Mouse (Mus musculus) forebrain, embryonic 13.5 days (tissue): ENCODE data around the gene Tsn. TPM values are rescaled to one million over a fixed set of nuclear protein-coding genes. Genes with fewer than 3 reads are reported as not detected.

Experiments
- ATAC-seq: fragments of 200-750 bp; cut with Nextera tagmentation; 2 replicates; pipeline ENCODE4 v1.8.0; 2017
- H3K27ac ChIP-seq: fragments of 300-500 bp; sonication (generic); 2 replicates; pipeline ENCODE4 v1.5.1; 2015; ENCODE audit warnings: inconsistent platforms, mild to moderate bottlenecking, moderate library complexity
- H3K27me3 ChIP-seq: fragments of 300-500 bp; sonication (generic); 2 replicates; pipeline ENCODE4 v1.6.1; 2015; ENCODE audit warnings: mild to moderate bottlenecking, inconsistent platforms
- H3K36me3 ChIP-seq: fragments of 300-500 bp; sonication (generic); 2 replicates; pipeline ENCODE4 v1.6.1; 2015; ENCODE audit warnings: mild to moderate bottlenecking, inconsistent platforms; ENCODE audit not compliant: poor library complexity, severe bottlenecking
- H3K4me1 ChIP-seq: fragments of 300-500 bp; sonication (generic); 2 replicates; pipeline ENCODE4 v1.6.1; 2015; ENCODE audit warnings: inconsistent platforms
- H3K4me2 ChIP-seq: fragments of 300-500 bp; sonication (generic); 2 replicates; pipeline ENCODE4 v1.6.1; 2015; ENCODE audit warnings: inconsistent platforms, mild to moderate bottlenecking, moderate library complexity
- H3K4me3 ChIP-seq: fragments of 300-500 bp; sonication (generic); 2 replicates; pipeline ENCODE4 v1.5.1; 2015; ENCODE audit warnings: mild to moderate bottlenecking, inconsistent platforms
- H3K9ac ChIP-seq: fragments of 300-500 bp; sonication (generic); 2 replicates; pipeline ENCODE4 v1.6.1; 2015; ENCODE audit warnings: mild to moderate bottlenecking, inconsistent platforms
- H3K9me3 ChIP-seq: fragments of 300-500 bp; sonication (generic); replicated peaks from 2 replicates; pipeline ENCODE4 v1.6.1; 2016; ENCODE audit warnings: inconsistent platforms
- WGBS: fragments of 180-500 bp; shearing (Covaris S2); methylation state at CpG from one replicate; pipeline ENCODE4 v1.1.7; 2015; 5-methylcytosine and 5-hydroxymethylcytosine counted together
- polyA plus RNA-seq: library from polyadenylated mRNA; unstranded; fragments of >200 nt; fragmentation: Nextera tagmentation; extraction: Ambion mirVana; gene quantifications from 2 replicates; pipeline ENCODE4 v1.2.1, GENCODE M21; 2015

The Tsn gene
- polyA plus RNA-seq, 1 experiment from 2014 or later = 500 TPM

DNA sequence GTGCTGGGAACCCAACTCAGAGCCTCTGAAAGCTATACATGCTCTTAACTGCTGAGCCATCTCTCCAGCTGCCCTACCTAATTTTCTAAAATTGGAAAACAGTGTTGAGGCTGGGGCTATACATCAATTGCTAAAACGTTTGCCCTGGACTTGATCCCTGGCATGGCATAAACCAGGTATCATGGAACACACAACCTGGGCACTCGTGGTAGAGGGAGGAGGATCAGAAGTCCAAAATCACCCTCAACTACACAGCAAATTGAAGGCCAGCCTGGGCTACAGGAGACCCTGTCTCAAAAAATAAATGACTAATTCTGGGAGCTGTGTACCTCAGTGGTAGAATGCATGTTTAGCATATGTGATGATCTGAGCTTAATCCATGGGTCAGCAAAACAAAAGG, 13.8 kb downstream of the Tsn start:
- H3K36me3 ChIP-seq = peaks cover 85% of the 10 kb centered on the region
- ATAC-seq = no peak

DNA sequence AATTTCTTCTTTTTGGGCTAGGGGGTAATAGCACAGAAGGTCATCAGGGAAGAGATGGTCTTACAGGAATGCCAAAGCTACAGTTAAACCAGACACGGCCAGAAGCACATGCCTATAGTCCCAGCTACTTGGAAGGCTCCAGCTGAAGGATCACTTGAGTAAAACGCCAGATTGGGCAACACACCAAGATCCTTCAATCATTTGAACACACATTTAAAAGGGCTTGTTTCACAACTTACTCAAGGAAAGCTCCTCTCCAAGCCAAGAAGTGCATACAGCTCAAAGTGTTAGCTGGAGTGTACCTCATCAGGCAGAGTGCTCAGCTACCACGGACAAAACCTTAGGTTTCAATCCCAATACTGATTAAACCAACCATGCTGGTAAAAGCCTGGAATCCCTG, 14.9 kb downstream of the Tsn start:
- peaks cover 74% of the 10 kb centered on the region for H3K36me3 ChIP-seq
- H3K27me3 ChIP-seq = no peaks in the 10 kb centered on the region
- H3K9ac ChIP-seq = no peak overlapping the region
- no peaks in the 10 kb centered on the region for H3K4me1 ChIP-seq
- no peak for ATAC-seq
- WGBS = 85% methylated on average over 3 of the region's 3 CpGs
- H3K4me2 ChIP-seq = no peak overlapping the region
- no peaks in the 10 kb centered on the region for H3K9me3 ChIP-seq
- no peak overlapping the region for H3K4me3 ChIP-seq
- no peak overlapping the region for H3K27ac ChIP-seq

More for the DNA sequence above, 13.8 kb downstream of the Tsn start:
- Histone ChIP-seq H3K4me2 (no peak overlapping the region), H3K4me1 (no peaks in the 10 kb centered on the region), H3K27ac (no peak overlapping the region), H3K9me3 (no peaks in the 10 kb centered on the region), H3K27me3 (no peaks in the 10 kb centered on the region), H3K4me3 (no peak overlapping the region), H3K9ac (no peak overlapping the region)
- whole genome bisulfite sequencing = 95% methylated on average over 2 of the region's 2 CpGs

DNA sequence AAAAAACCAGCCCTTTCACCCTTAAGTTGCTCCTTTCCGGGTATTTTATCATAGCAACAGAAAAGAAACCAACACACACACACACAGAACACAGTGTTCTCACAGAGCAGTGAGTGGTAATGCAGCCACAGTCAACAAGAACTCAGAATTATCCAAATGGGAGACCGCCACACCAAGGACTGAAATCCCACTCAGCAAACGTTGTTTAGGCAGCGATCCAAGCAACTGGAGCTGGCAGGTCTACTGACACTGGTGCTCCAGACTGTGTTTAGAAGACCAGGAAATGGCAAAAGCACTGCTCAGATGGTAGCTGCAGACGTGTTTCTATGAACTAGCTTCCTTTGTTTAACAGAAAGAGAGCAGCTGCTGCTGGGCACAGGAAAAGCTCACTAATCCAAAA, 16.7 kb downstream of the Tsn start:
- no peak overlapping the region for H3K27ac ChIP-seq
- H3K9ac ChIP-seq = no peak overlapping the region
- H3K4me3 ChIP-seq = no peak overlapping the region
- no peaks in the 10 kb centered on the region for H3K9me3 ChIP-seq
- no peaks in the 10 kb centered on the region for H3K4me1 ChIP-seq
- no peak for ATAC-seq
- peaks cover 57% of the 10 kb centered on the region for H3K36me3 ChIP-seq
- H3K4me2 ChIP-seq = no peak overlapping the region
- no peaks in the 10 kb centered on the region for H3K27me3 ChIP-seq
- 69% methylated on average over 5 of the region's 5 CpGs for WGBS

DNA sequence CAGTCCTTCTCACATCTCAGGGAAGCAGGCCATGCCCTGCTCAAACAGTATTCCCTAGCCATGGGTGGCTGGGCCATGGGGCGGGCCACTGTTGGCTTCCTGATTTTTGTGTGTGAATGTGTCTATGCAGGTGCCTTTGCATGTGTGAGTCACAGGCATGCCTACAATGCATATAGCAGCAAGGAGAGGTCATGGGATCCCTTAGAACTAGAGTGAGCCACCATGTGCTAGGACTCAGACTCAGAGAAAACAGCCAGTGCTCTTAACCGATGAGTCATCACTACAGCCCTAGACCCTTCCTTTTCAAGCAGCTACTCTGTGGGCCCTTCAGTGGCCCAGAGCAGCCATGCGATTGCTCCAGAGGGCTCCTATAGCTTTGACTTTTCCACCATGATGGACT, 17.3 kb downstream of the Tsn start:
- Histone ChIP-seq H3K9me3 (no peaks in the 10 kb centered on the region), H3K36me3 (peaks cover 50% of the 10 kb centered on the region), H3K4me2 (no peak overlapping the region), H3K4me3 (no peak overlapping the region), H3K4me1 (no peaks in the 10 kb centered on the region), H3K9ac (no peak overlapping the region), H3K27me3 (no peaks in the 10 kb centered on the region), H3K27ac (no peak overlapping the region)
- ATAC-seq = no peak
- 96% methylated on average over 3 of the region's 3 CpGs for WGBS

DNA sequence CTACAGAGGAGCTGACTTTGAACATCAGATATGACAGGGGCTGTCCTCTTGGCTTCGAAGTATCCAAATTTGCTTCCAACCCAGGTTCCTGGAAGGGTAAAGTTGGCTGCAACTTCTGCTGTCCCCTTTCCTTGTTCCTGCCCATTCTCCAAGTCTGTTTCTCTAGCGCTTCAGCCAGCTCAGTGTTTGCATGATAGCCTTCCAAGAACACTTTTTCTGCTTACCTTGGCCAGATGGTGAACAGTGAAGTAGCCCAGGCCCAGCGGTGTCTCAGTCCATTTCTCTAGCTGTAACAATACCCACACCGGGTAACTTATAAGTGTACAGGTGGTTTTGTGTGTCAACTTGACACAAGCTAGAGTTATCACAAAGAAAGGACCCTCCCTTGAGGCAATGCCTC, 19.2 kb downstream of the Tsn start:
- H3K9me3 ChIP-seq = no peaks in the 10 kb centered on the region
- no peak for ATAC-seq
- H3K4me3 ChIP-seq = no peak overlapping the region
- no peak overlapping the region for H3K4me2 ChIP-seq
- 87% methylated on average over 4 of the region's 4 CpGs for WGBS
- no peak overlapping the region for H3K9ac ChIP-seq
- no peaks in the 10 kb centered on the region for H3K27me3 ChIP-seq
- no peak overlapping the region for H3K27ac ChIP-seq
- no peaks in the 10 kb centered on the region for H3K4me1 ChIP-seq
- H3K36me3 ChIP-seq = peaks cover 31% of the 10 kb centered on the region

DNA sequence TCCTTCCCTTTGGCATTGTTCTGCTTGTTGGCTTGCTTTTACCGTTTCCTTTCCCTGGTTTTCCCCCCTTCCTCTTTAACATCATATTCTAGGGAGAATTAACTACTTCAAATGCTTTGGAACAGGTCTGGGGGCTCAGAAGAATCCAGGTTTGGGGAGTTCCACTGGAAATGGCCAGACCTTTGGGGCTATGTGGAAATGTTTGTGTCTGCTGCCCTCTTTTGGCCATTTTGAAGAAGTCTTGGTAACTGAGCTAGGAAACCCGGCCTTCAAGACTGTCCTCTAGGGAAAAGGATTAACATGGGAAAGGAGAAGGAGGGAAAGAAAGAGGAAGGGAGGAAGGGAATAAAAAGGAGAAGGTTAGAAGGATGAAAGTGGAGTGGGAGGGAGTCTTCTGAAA, 36.4 kb downstream of the Tsn start:
- Histone ChIP-seq H3K4me3 (no peak overlapping the region), H3K4me2 (no peak overlapping the region), H3K36me3 (no peaks in the 10 kb centered on the region), H3K4me1 (no peaks in the 10 kb centered on the region), H3K27me3 (no peaks in the 10 kb centered on the region), H3K9me3 (no peaks in the 10 kb centered on the region), H3K27ac (no peak overlapping the region), H3K9ac (no peak overlapping the region)
- 21% methylated on average over 2 of the region's 2 CpGs for WGBS
- ATAC-seq = peak; percentile 62; the same call in 1 of the 2 replicates

DNA sequence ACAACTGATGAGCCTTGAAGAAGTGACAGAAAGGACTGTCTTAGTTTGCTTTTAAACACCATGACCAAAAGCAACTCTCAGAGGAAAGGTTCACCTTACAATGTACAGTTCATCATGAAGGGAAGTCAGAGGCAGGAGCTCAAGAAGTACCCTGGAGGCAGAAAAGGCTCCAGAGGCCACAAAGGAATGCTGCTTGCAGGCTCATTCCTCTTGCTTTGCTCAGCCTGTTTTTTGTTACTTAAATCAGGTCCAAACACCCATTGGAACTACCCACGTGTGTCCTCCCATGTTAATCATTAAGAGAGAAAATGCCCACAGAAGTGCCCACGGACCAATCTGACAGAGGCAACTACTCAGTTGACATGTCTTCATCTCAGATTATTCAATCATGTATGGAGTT, 59.6 kb downstream of the Tsn start:
- Histone ChIP-seq H3K4me3 (no peak overlapping the region), H3K4me1 (no peaks in the 10 kb centered on the region), H3K36me3 (no peaks in the 10 kb centered on the region), H3K27me3 (no peaks in the 10 kb centered on the region), H3K9me3 (peaks cover 7% of the 10 kb centered on the region; the same call in 1 of the 2 replicates), H3K9ac (no peak overlapping the region), H3K4me2 (no peak overlapping the region), H3K27ac (no peak overlapping the region)
- 50% methylated on average over 2 of the region's 2 CpGs for WGBS
- ATAC-seq = no peak

Other genes starting within 250 kb of the Tsn start
- 0.25 and 0.50 TPM in 2 replicates for gene Gm29106, start 135.2 kb downstream of the Tsn start, polyA plus RNA-seq
- gene Nifk, start 10.1 kb upstream of the Tsn start, polyA plus RNA-seq = 72.0 and 77.1 TPM in 2 replicates
- gene Clasp1, start 77.3 kb upstream of the Tsn start, polyA plus RNA-seq = 118 and 137 TPM in 2 replicates